In genomic region chr4:141755375-141755930, GRCm38 (mm10) we compare ENCODE assay signal across 22 mouse cellular contexts. TPM values are rescaled to one million over a fixed set of nuclear protein-coding genes. Genes with fewer than 3 reads are reported as not detected.
DNase-seq lines count a peak whose midpoint lies in the region; ATAC-seq and TF ChIP-seq lines count a peak whose summit lies in the region.
"Had no signal": no experiment of that assay in that cellular context is flagged by ENCODE, and none has a peak within 500 bp of the region (broad histone marks: within the 10 kb centered on the region; RNA-seq: fewer than 3 reads in every experiment).

No protein-coding gene starts in this region.

- no peak overlapping the region for H3K4me3 ChIP-seq in kidney, adult 2 months (ENCODE audit: insufficient read depth, low read depth, low read length)
- H3K4me3 ChIP-seq in kidney, embryonic 15.5 days (replicated peaks): no peak overlapping the region
- no peak overlapping the region for H3K4me3 ChIP-seq in limb, embryonic 14.5 days (replicated peaks; ENCODE audit: low read length)
- no peak overlapping the region for H3K4me3 ChIP-seq in limb, embryonic 10.5 days
- H3K4me3 ChIP-seq in limb, embryonic 15.5 days: no peak overlapping the region
- no peak overlapping the region for H3K4me3 ChIP-seq in heart, embryonic 11.5 days (ENCODE audit: low read depth, low read length)
- H3K4me3 ChIP-seq: embryonic facial prominence, embryonic 13.5 days; forebrain, embryonic 12.5 days; heart, adult 2 months; heart, embryonic 12.5 days; hindbrain, embryonic 12.5 days had no signal

- H3K36me3 ChIP-seq in kidney, adult 2 months (ENCODE audit: control insufficient read depth, insufficient read depth, low read length): no peaks in the 10 kb centered on the region
- no peaks in the 10 kb centered on the region for H3K36me3 ChIP-seq in kidney, embryonic 15.5 days
- H3K36me3 ChIP-seq in limb, embryonic 14.5 days (ENCODE audit: control insufficient read depth, insufficient read depth, low read length): no peaks in the 10 kb centered on the region
- peaks cover 2% of the 10 kb centered on the region; the same call in 1 of the 2 replicates for H3K36me3 ChIP-seq in limb, embryonic 10.5 days
- no peaks in the 10 kb centered on the region for H3K36me3 ChIP-seq in limb, embryonic 15.5 days
- H3K36me3 ChIP-seq in heart, embryonic 11.5 days (ENCODE audit: control insufficient read depth, insufficient read depth, low read length): no peaks in the 10 kb centered on the region
- H3K36me3 ChIP-seq: embryonic facial prominence, embryonic 13.5 days; forebrain, embryonic 12.5 days; hindbrain, embryonic 12.5 days had no signal

- H3K27ac ChIP-seq in kidney, adult 2 months (ENCODE audit: insufficient read depth, low read depth, low read length): no peak overlapping the region
- no peak overlapping the region for H3K27ac ChIP-seq in kidney, embryonic 15.5 days
- no peak overlapping the region for H3K27ac ChIP-seq in limb, embryonic 14.5 days (replicated peaks; ENCODE audit: low read depth, low read length)
- H3K27ac ChIP-seq in limb, embryonic 10.5 days: no peak overlapping the region
- no peak overlapping the region for H3K27ac ChIP-seq in limb, embryonic 15.5 days
- no peak overlapping the region for H3K27ac ChIP-seq in heart, embryonic 11.5 days (ENCODE audit: low read depth, low read length)
- H3K27ac ChIP-seq: embryonic facial prominence, embryonic 13.5 days; forebrain, embryonic 12.5 days; heart, adult 2 months; hindbrain, embryonic 12.5 days had no signal

- intact Hi-C loops in left cerebral cortex, postnatal 36 days (cut with DNase I): no loop called here

- DNase-seq in kidney, adult 2 months: peak; percentile 46
- DNase-seq in limb, embryonic 14.5 days (ENCODE audit: low spot score): no peak
- no peak for DNase-seq in limb, embryonic 10.5 days (ENCODE audit: low spot score)
- peak; percentile 9 for DNase-seq in kidney, postnatal 14 days
- DNase-seq in left cerebral cortex, postnatal 36 days (ENCODE audit: low spot score in 2 of 2): no peak
- DNase-seq: adrenal gland, postnatal 14 days; cerebellum, adult 11-12 months; cerebellum, adult 9-10 months; cerebellum, postnatal 36 days; gastrocnemius, postnatal 10 days; heart, adult 2 months had no signal

- no peaks in the 10 kb centered on the region for H3K4me1 ChIP-seq in kidney, adult 2 months (ENCODE audit: control insufficient read depth, insufficient read depth, low read length)
- 0 out of 2 replicates have a peak, but pooled peaks cover 3% of the 10 kb centered on the region for H3K4me1 ChIP-seq in kidney, embryonic 15.5 days
- H3K4me1 ChIP-seq in limb, embryonic 14.5 days (ENCODE audit: control insufficient read depth, insufficient read depth, low read length): no peaks in the 10 kb centered on the region
- peaks cover 6% of the 10 kb centered on the region for H3K4me1 ChIP-seq in limb, embryonic 10.5 days
- peaks cover 5% of the 10 kb centered on the region; the same call in 1 of the 2 replicates for H3K4me1 ChIP-seq in limb, embryonic 15.5 days
- peaks cover 4% of the 10 kb centered on the region; the same call in 1 of the 2 replicates for H3K4me1 ChIP-seq in heart, embryonic 11.5 days (ENCODE audit: control insufficient read depth, insufficient read depth, low read length)
- H3K4me1 ChIP-seq: forebrain, embryonic 12.5 days; hindbrain, embryonic 12.5 days had no signal

- no peak overlapping the region for H3K9ac ChIP-seq in kidney, embryonic 15.5 days
- no peak overlapping the region for H3K9ac ChIP-seq in limb, embryonic 14.5 days (ENCODE audit: low read depth, low read length, severe bottlenecking)
- H3K9ac ChIP-seq in limb, embryonic 15.5 days: no peak overlapping the region
- H3K9ac ChIP-seq in heart, embryonic 11.5 days (ENCODE audit: low read depth, low read length): no peak overlapping the region
- H3K9ac ChIP-seq: embryonic facial prominence, embryonic 13.5 days; forebrain, embryonic 12.5 days; heart, embryonic 12.5 days; hindbrain, embryonic 12.5 days had no signal

- no peak for ATAC-seq in kidney, embryonic 15.5 days (replicated peaks; ENCODE audit: low FRiP score)
- ATAC-seq in limb, embryonic 14.5 days (ENCODE audit: low FRiP score, low read depth): peak; percentile 12; the same call in 1 of the 2 replicates
- ATAC-seq in limb, embryonic 15.5 days (ENCODE audit: insufficient number of reproducible peaks, low FRiP score, low TSS enrichment, low read depth): 0 out of 2 replicates have a peak, but pooled peaks have one; percentile 40
- no peak for ATAC-seq in heart, embryonic 11.5 days (replicated peaks; ENCODE audit: insufficient number of reproducible peaks, low FRiP score, low TSS enrichment)
- ATAC-seq: activated CD4-positive, CD25-positive, alpha-beta regulatory T cell, adult 4 months; forebrain, embryonic 16.5 days; Patski had no signal

- H3K9me3 ChIP-seq in kidney, embryonic 15.5 days (replicated peaks): no peaks in the 10 kb centered on the region
- no peaks in the 10 kb centered on the region for H3K9me3 ChIP-seq in limb, embryonic 14.5 days (ENCODE audit: control insufficient read depth, low read length)
- no peaks in the 10 kb centered on the region for H3K9me3 ChIP-seq in limb, embryonic 10.5 days (replicated peaks)
- H3K9me3 ChIP-seq in limb, embryonic 15.5 days: no peaks in the 10 kb centered on the region
- no peaks in the 10 kb centered on the region for H3K9me3 ChIP-seq in heart, embryonic 11.5 days (replicated peaks; ENCODE audit: control insufficient read depth, low read length)
- H3K9me3 ChIP-seq: embryonic facial prominence, embryonic 13.5 days; forebrain, embryonic 12.5 days; heart, embryonic 12.5 days; hindbrain, embryonic 12.5 days had no signal

- no peak for TF ChIP-seq POLR2A in kidney, adult 2 months (IDR thresholded peaks at IDR 0.05; ENCODE audit: low read depth, low read length)
- TF ChIP-seq POLR2A in limb, embryonic 14.5 days (IDR thresholded peaks at IDR 0.05; ENCODE audit: borderline replicate concordance, extremely low read depth, insufficient read depth, insufficient read length): no peak

- no peaks in the 10 kb centered on the region for H3K27me3 ChIP-seq in kidney, adult 2 months (replicated peaks; ENCODE audit: control insufficient read depth, insufficient read depth, low read length)
- H3K27me3 ChIP-seq in kidney, embryonic 15.5 days: no peaks in the 10 kb centered on the region
- H3K27me3 ChIP-seq in limb, embryonic 14.5 days (ENCODE audit: control insufficient read depth, insufficient read depth, low read length): no peaks in the 10 kb centered on the region
- H3K27me3 ChIP-seq in limb, embryonic 10.5 days (ENCODE audit: low read depth, poor library complexity, severe bottlenecking): no peaks in the 10 kb centered on the region
- no peaks in the 10 kb centered on the region for H3K27me3 ChIP-seq in limb, embryonic 15.5 days
- H3K27me3 ChIP-seq in heart, embryonic 11.5 days (ENCODE audit: control insufficient read depth, insufficient read depth, low read length): no peaks in the 10 kb centered on the region
- H3K27me3 ChIP-seq: CH12.LX; embryonic facial prominence, embryonic 13.5 days; forebrain, embryonic 12.5 days; heart, embryonic 12.5 days; hindbrain, embryonic 12.5 days; Patski had no signal

- no peak overlapping the region for H3K4me2 ChIP-seq in kidney, embryonic 15.5 days
- H3K4me2 ChIP-seq in limb, embryonic 14.5 days (replicated peaks; ENCODE audit: low read depth, low read length, severe bottlenecking): no peak overlapping the region
- no peak overlapping the region for H3K4me2 ChIP-seq in limb, embryonic 15.5 days
- no peak overlapping the region for H3K4me2 ChIP-seq in heart, embryonic 11.5 days
- H3K4me2 ChIP-seq: embryonic facial prominence, embryonic 13.5 days; forebrain, embryonic 12.5 days; heart, embryonic 12.5 days; hindbrain, embryonic 12.5 days had no signal

- 80% methylated on average over 19 of the region's 19 CpGs for WGBS in kidney, adult 2 months
- WGBS in kidney, embryonic 15.5 days: 89% methylated on average over 19 of the region's 19 CpGs
- 90% methylated on average over 19 of the region's 19 CpGs for WGBS in limb, embryonic 14.5 days
- 92% methylated on average over 19 of the region's 19 CpGs for WGBS in limb, embryonic 10.5 days
- 89% methylated on average over 19 of the region's 19 CpGs for WGBS in limb, embryonic 15.5 days
- 84% methylated on average over 19 of the region's 19 CpGs for WGBS in heart, embryonic 11.5 days (ENCODE audit: insufficient replicate concordance)

- no peak for TF ChIP-seq CTCF in kidney, adult 2 months (conservative IDR thresholded peaks at IDR 0.05; ENCODE audit: insufficient read depth, insufficient read length, low read depth, low read length)

RNA-seq across cellular contexts. Expression of gene Agmat, which starts 9.0 kb away (rescaled TPM):
- 9.4 and 10.8 TPM in 2 replicates for polyA plus RNA-seq in kidney, adult 2 months (2012; rRNA removed)
- polyA plus RNA-seq in kidney, embryonic 15.5 days (2015; fragmentation: Nextera tagmentation; extraction: Ambion mirVana): 1.7 and 2.4 TPM in 2 replicates
- 0.21 TPM in 1 of 2 replicates, not detected in the other for polyA plus RNA-seq in limb, embryonic 14.5 days (2012; rRNA removed)
- not detected in 2 replicates for polyA plus RNA-seq in limb, embryonic 14.5 days (2014; fragmentation: Nextera tagmentation; extraction: Ambion mirVana)
- polyA plus RNA-seq in limb, embryonic 10.5 days (2016; fragmentation: Nextera tagmentation; extraction: Ambion mirVana): not detected in 2 replicates
- 0.41 TPM in 1 of 2 replicates, not detected in the other for polyA plus RNA-seq in limb, embryonic 15.5 days (2015; fragmentation: Nextera tagmentation; extraction: Ambion mirVana)
- 0.80 and 1.0 TPM in 2 replicates for polyA plus RNA-seq in heart, embryonic 11.5 days (2014; fragmentation: Nextera tagmentation; extraction: Ambion mirVana)
- total RNA-seq in left cerebral cortex, postnatal 36 days (2021): 1 to 10 TPM; 1.1 to 1.3 TPM
- total RNA-seq: CH12.LX had no signal
- polyA plus RNA-seq: activated CD4-positive, CD25-positive, alpha-beta regulatory T cell, adult 4 months; embryonic facial prominence, embryonic 13.5 days; forebrain, embryonic 12.5 days; forebrain, embryonic 16.5 days; hindbrain, embryonic 12.5 days; Patski had no signal

RNA-seq across cellular contexts. Expression of gene Ddi2, which starts 32.2 kb away (rescaled TPM):
- 21.9 and 23.4 TPM in 2 replicates for polyA plus RNA-seq in kidney, adult 2 months (2012; rRNA removed)
- 20.3 and 21.8 TPM in 2 replicates for polyA plus RNA-seq in kidney, embryonic 15.5 days (2015; fragmentation: Nextera tagmentation; extraction: Ambion mirVana)
- polyA plus RNA-seq in limb, embryonic 14.5 days (2012; rRNA removed): 21.9 and 22.1 TPM in 2 replicates
- 18.5 and 20.0 TPM in 2 replicates for polyA plus RNA-seq in limb, embryonic 14.5 days (2014; fragmentation: Nextera tagmentation; extraction: Ambion mirVana)
- polyA plus RNA-seq in limb, embryonic 10.5 days (2016; fragmentation: Nextera tagmentation; extraction: Ambion mirVana): 33.2 and 33.8 TPM in 2 replicates
- polyA plus RNA-seq in limb, embryonic 15.5 days (2015; fragmentation: Nextera tagmentation; extraction: Ambion mirVana): 21.4 and 22.5 TPM in 2 replicates
- polyA plus RNA-seq in heart, embryonic 11.5 days (2014; fragmentation: Nextera tagmentation; extraction: Ambion mirVana): 13.5 and 13.7 TPM in 2 replicates
- total RNA-seq in left cerebral cortex, postnatal 36 days (2021): 10 to 100 TPM; 39.4 to 44.1 TPM

RNA-seq across cellular contexts. Expression of gene Dnajc16, which starts 35.3 kb away (rescaled TPM):
- 12.6 and 13.6 TPM in 2 replicates for polyA plus RNA-seq in kidney, adult 2 months (2012; rRNA removed)
- polyA plus RNA-seq in kidney, embryonic 15.5 days (2015; fragmentation: Nextera tagmentation; extraction: Ambion mirVana): 5.2 and 5.5 TPM in 2 replicates
- 11.9 and 12.4 TPM in 2 replicates for polyA plus RNA-seq in limb, embryonic 14.5 days (2012; rRNA removed)
- polyA plus RNA-seq in limb, embryonic 14.5 days (2014; fragmentation: Nextera tagmentation; extraction: Ambion mirVana): 2.8 and 3.2 TPM in 2 replicates
- polyA plus RNA-seq in limb, embryonic 10.5 days (2016; fragmentation: Nextera tagmentation; extraction: Ambion mirVana): 3.7 and 4.6 TPM in 2 replicates
- polyA plus RNA-seq in limb, embryonic 15.5 days (2015; fragmentation: Nextera tagmentation; extraction: Ambion mirVana): 3.6 TPM in 2 replicates
- polyA plus RNA-seq in heart, embryonic 11.5 days (2014; fragmentation: Nextera tagmentation; extraction: Ambion mirVana): 3.2 and 4.3 TPM in 2 replicates
- 10 to 100 TPM; 39.7 to 41.9 TPM for total RNA-seq in left cerebral cortex, postnatal 36 days (2021)

RNA-seq across cellular contexts. Expression of gene Casp9, which starts 38.0 kb away (rescaled TPM):
- polyA plus RNA-seq in kidney, adult 2 months (2012; rRNA removed): 22.2 and 23.7 TPM in 2 replicates
- polyA plus RNA-seq in kidney, embryonic 15.5 days (2015; fragmentation: Nextera tagmentation; extraction: Ambion mirVana): 23.7 and 25.8 TPM in 2 replicates
- 20.4 and 24.8 TPM in 2 replicates for polyA plus RNA-seq in limb, embryonic 14.5 days (2012; rRNA removed)
- polyA plus RNA-seq in limb, embryonic 14.5 days (2014; fragmentation: Nextera tagmentation; extraction: Ambion mirVana): 11.2 and 13.8 TPM in 2 replicates
- polyA plus RNA-seq in limb, embryonic 10.5 days (2016; fragmentation: Nextera tagmentation; extraction: Ambion mirVana): 24.0 and 24.2 TPM in 2 replicates
- polyA plus RNA-seq in limb, embryonic 15.5 days (2015; fragmentation: Nextera tagmentation; extraction: Ambion mirVana): 13.3 and 14.7 TPM in 2 replicates
- 15.4 and 17.5 TPM in 2 replicates for polyA plus RNA-seq in heart, embryonic 11.5 days (2014; fragmentation: Nextera tagmentation; extraction: Ambion mirVana)
- total RNA-seq in left cerebral cortex, postnatal 36 days (2021): 10 to 100 TPM; 20.9 to 26.9 TPM

Comparison
In these comparisons a context has a peak if more than half of its experiments do, and no peak if none do; other contexts are left out.
1. DNase-seq: peak in kidney, adult 2 months (single experiment) and kidney, postnatal 14 days (single experiment); none in limb, embryonic 14.5 days (single experiment), limb, embryonic 10.5 days (single experiment) and left cerebral cortex, postnatal 36 days (0 of 2).
2. ATAC-seq: peak in limb, embryonic 14.5 days (single experiment) and limb, embryonic 15.5 days (single experiment); none in kidney, embryonic 15.5 days (single experiment) and heart, embryonic 11.5 days (single experiment).